Mouse (Mus musculus): ENCODE data around the gene Prkca.
A peak's percentile ranks its signal among the peaks of the same experiment; 100 is the strongest.

The Prkca gene

DNA sequence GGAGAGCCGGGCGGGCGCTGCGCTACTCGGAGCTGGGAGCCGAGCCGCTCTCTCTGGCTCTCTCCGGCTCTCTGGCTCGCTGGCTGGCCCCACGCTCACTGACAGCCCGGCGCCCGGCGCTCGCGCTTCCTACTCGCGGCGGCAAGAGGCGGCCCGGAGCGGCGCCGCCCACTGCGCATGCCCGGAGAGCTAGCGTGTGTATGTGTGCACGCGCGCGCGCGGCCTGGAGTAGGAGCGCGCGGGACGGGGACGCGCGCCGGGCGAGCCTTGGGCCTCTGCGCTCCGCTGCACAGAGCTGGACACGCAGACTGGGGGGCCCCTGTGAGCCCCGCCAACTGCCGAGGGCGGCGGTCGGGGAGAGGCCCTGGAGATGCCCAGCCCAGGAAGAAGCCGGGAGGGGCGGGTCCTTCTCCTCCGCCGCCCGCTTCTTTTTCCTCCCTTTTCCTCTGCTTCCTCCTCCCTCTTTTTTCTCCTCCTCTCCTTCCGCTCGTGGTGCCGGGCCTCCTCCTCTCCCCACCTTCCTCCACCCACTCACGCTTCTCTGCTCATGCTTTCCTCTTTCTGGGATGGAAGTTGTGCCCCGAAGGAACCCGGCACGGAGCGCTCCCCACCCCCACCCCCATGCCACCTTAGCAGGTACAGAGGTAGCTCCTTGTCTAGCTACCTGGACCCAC, at the start of gene Prkca:
TSS of gene Prkca (minus strand) at position 140 of the 674 bp plus-strand sequence.
- peak; percentile 70 for DNase-seq (ENCODE audit: low spot score)

DNA sequence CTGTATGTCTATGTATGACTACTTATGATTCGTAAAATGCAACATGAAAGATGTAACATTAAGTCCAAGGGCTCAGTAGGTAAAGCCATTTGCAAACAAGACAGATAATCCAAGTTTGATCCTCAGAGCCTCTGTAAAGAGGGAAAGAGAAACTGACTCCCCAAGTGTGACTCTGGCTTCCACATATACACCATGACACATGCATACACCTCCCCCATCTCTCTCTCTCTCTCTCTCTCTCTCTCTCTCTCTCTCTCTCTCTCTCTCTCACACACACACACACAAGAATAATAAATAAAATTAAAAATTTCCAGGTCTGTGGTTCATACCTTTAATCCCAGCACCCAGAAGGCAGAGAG, 41.9 kb upstream of the Prkca start:
- DNase-seq (ENCODE audit: low spot score): no peak

DNA sequence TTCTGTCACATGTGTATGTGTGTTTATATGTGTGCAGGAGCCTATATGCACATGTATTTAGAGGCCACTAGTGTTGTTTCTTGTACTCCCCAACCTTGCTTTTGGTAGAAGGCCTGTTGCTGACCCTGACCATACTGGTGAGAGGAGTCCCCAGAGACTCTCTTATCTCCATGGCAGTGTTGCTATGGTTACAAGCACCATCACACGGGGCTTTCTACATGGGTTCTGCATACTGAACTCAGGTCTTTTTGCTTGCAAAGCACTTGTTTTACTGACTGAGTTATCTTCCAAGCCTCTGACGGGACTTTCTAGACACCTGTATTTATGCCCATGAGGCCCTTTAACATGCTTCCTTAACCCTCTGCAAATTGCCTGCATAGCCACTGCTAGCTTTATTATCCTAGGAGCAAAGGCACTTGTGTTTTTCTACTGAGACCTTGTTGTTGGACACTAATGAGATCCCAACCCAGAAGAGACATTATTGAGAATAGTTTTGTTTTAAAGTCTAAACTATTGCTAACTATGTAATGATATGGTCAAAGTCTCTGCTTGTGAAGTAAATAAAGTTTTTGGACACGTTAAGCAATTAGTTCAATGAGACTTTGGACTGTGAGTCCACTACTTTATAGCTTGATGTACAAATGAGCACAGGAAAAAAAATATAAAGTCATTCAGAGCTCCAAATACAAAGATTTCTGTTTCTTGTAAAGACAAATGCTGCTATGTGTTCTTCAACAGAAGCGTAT, 41.4 kb upstream of the Prkca start:
- DNase-seq (ENCODE audit: low spot score): no peak

DNA sequence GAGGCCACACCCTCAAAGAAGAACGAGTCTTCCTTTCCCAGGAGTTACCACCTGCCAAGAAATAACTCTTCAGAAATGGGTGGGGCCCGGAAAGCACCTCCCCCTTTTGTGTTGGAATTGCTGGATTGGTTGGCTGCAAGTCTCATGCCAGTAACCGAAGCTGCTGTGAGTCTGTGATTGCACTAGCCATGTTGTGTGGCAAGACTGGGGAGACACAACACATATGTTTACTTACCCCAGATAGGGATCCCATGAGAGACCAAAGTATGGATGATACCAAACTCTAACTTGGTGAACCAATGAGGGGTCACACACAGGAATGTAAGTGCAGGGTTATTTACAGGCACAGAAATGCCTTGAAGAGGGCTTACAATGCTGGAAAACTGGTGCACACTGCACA, 38.9 kb upstream of the Prkca start:
- no peak for DNase-seq (ENCODE audit: low spot score)

GRCm38 (mm10) chr11:108378363-108378751, 34.6 kb upstream of the Prkca start:
- no peak for DNase-seq (ENCODE audit: low spot score)

DNA sequence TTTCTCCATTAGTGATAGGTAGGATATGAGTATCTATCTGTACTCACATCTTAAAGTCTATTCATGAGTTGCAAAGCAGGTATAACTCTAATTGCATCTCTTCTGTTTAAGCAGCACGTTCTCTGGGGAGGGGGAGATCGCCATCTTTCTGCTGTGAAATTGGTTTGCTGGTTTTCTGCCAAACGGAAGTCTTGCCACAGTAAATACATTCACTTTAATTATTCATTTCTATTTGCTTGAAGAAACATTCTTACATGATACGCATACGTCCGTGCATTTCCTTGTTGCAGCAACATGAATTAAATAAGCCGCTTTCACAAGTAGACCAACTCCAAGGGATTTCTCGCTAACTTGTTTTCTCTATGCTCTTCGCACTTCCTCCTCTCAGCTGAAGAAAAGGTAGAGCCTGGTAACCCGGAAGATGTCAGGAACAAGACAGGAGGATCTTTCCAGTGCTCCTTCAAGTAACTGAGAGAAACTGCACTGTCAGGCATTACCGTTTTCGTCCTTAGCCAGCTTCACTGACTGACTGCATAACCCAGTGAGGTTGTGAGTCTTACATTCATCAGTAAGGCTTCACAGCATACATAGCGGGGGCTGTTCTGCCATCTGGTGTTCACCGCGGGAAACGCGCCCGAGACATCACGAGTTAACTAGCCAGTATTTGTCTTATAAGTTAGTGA, 34.1 kb upstream of the Prkca start:
- DNase-seq (ENCODE audit: low spot score): peak; percentile 36

- no peak for DNase-seq (ENCODE audit: low spot score)
These were observed 33.1 kb upstream of the Prkca start for GRCm38 (mm10) chr11:108376815-108377214.

DNA sequence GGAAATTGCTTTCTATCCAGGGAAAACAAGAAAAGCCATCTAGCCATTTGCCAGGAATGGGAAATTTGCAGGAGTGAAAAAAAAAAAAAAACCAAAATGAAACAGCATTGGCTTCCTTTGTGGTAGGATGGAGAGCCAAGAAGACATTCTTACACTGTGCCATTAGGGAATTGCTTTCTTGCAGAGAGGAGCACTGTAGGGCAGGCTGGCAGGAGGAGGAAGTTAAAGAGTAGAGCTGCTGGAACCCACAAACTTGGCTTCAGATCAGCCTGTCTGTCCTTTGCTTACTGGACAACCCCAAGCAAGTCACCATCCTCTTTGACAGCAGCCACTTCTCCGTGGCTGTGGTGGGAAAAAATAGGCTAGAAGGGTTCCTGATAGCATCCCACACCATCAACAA, 23.3 kb upstream of the Prkca start:
- DNase-seq (ENCODE audit: low spot score): no peak

DNA sequence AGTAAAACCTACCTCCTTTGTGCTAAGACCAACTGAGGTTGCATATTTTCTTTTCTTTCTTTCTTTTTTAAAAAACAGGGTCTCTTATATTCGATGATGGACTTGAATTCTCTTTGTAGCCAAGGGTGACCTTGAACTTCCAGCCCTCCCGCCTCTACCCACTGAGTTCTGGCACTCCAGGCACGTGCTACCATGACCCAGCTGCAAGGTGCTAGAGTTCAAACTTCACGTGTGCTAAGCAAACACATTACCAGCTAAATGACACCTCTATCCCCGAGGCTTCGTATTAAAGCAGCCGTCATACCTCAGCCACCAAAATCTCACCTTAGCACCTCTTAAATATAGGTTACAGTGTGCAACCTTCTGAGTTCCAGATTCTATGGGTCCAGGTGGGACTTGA, 21.9 kb upstream of the Prkca start:
- DNase-seq (ENCODE audit: low spot score): no peak

- DNase-seq (ENCODE audit: low spot score): no peak
These were observed 21.3 kb upstream of the Prkca start for GRCm38 (mm10) chr11:108364945-108365589.

DNA sequence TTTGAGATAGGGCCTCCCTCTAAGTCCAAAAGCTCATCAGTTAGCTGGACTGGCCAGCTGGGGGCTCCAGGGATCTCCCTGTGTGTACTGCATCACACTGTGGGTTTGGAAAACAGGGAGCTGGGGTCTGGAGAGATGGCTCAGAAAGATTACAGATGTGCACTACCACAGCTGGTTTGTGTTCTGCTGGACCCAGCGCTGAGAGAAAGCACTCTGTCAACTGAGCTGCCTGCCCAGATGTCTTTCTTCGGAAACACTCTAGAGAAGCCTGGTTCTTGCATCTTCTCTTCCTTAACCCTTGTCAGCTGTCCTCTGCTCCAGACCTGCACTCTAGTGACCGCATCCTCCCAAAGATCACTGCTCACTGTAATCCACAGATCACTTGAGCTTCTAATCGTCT, 20.3 kb upstream of the Prkca start:
- DNase-seq (ENCODE audit: low spot score): no peak

GRCm38 (mm10) chr11:108362965-108363364, 19.2 kb upstream of the Prkca start:
- no peak for DNase-seq (ENCODE audit: low spot score)

- no peak for DNase-seq (ENCODE audit: low spot score)
These were observed 17.3 kb upstream of the Prkca start for GRCm38 (mm10) chr11:108360983-108361382.

DNA sequence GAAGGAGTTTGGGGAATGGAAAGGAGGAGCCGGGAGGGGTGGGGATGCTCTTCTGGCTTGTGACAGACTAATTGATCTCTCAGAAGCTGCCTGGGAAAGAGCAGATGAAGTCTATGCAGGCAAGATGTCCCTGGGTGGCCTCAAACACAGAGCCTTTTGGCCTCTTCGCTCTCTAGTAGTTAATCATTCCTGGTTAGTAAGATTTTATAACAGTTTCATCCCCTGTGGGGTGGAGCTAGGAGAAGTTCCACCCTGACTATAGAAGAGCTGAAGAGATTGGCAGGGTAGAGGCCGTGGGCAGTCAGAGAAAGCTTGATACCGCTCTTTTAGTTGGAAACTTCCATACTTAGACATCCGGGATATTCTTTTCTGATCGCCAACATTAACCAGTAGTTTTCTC, 15.2 kb upstream of the Prkca start:
- no peak for DNase-seq (ENCODE audit: low spot score)

GRCm38 (mm10) chr11:108356020-108356419, 12.3 kb upstream of the Prkca start:
- no peak for DNase-seq (ENCODE audit: low spot score)

DNA sequence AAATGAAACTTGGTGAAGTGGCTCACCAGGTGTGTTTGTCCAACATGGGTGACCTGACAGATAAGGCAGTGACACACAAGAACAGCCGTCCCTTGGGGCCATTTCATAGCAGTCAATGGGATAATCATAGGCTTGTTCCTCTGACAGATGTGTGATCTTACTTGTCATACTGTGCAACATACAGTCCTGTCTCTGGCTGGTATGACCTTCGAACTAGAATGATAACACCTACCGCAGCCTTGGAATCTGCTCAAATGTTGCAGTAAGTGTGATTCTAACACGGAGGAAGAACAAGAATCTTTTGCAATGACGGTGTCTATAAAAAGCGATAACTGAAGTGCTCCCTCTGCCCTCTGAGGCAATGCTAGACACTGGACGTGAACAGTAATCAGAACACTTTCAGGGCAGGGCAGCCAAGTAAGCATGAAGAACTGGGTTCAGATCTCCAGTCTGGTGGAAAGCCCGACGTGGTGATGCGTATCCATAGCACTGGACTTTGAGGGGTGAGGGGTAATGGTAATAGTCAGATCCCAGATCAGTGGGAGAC, 9.2 kb upstream of the Prkca start:
- no peak for DNase-seq (ENCODE audit: low spot score)

DNA sequence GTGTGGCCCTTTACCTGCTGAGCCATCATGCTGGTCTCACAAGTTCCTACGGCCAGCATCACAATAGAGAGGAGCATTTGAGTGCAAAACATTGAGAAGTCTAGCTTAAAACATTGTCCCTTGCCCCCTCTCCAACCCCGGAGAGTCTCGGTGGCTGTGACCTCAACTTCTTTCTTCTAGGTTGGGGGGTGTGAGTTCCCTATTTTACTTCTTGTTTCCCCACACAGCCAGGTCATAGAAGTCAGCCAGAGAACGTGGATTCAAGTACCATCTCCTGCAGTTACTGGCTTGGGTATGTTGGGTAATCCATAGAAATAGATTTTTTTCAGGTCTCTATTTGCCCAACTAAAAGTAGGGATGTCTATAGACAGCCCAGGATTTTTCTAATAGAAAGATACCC, 7.1 kb upstream of the Prkca start:
- no peak for DNase-seq (ENCODE audit: low spot score)

- DNase-seq (ENCODE audit: low spot score): no peak
These were observed 1.6 kb upstream of the Prkca start for GRCm38 (mm10) chr11:108345321-108345720.

GRCm38 (mm10) chr11:108344759-108345158, 1.0 kb upstream of the Prkca start:
- no peak for DNase-seq (ENCODE audit: low spot score)

DNA sequence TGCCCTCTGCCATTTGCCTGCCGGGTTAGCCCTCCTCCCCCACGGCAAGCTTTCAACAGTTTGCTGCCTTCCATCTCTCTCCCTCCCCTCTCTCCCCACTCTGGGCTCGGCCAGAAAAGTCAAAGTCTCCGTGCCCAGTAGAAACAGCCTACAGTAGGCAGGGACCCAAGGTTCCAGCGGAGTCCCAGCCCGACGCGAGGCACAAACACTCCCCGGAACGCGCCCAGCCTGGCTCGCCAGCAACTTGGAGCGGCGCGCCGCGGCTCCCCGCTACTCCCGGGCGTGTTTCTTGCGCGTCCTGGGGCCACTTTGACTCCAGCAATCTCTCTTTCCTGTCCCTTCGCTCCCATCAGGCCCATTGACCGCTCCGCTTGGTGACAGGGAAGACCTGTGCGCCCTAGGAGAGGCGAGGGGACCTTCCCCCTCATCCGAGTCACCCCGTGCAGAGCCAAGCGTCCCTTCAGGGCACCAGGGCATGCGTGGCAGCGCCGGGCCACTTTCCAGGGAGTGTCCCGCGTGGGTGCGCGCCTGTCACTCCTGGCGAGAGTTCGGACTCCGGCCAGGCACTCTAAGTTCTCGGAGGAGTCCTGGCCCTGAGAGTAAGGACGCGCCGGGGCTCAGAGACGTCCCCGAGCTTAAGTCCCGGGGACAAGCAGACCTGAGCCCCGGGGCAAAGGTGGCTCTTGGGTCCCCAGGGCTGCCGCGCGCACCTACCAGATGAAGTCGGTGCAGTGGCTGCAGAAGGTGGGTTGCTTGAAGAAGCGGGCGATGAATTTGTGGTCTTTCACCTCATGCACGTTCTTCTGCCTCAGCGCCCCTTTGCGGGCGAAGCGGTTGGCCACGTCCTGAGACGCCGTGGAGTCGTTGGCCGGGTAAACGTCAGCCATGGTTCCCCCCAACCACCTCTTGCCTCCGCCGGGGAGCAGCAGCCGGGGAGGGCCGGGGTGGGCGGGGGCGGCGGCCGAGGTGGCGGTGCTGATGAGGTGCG, 653 bp downstream of the Prkca start, which contains the start of gene Apoh:
TSS of gene Apoh (plus strand) at position 574 of the 988 bp plus-strand sequence.
- DNase-seq (ENCODE audit: low spot score): no peak

- no peak for DNase-seq (ENCODE audit: low spot score)
These were observed 1.9 kb downstream of the Prkca start for GRCm38 (mm10) chr11:108341783-108342182.
